Mouse (Mus musculus) stomach, adult 2 months (tissue): ENCODE measurements around the gene Gm8362. TPM values are rescaled to one million over a fixed set of nuclear protein-coding genes. Genes with fewer than 3 reads are reported as not detected.

Experiments used
- polyA plus RNA-seq: library from polyadenylated mRNA; depleted of rRNA; stranded (reverse); fragments of >200 nt; gene quantifications from 2 replicates; pipeline ENCODE4 v1.2.3, GENCODE M21; 2012; rRNA removed

The Gm8362 gene
- polyA plus RNA-seq = not detected in 2 replicates

DNA sequence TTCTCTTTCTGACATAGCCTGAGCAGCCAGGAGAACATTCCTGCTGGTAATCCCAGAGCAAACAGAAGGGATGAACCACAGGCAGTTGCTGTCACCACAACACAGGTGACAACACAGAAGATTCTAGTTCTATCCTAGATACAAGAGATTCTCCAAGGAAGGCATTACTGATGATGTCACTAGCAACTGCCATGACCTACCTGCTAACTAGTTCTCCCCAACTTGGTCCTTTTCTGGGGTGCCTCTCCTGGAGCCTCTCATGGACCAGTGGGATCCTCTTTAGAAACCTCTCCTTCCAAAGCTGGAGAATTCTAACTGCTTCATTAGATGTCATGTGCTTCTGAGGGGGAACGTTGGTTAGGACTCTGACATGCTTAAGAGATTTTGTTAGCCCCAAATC, at the start of gene Gm8362:
Gene Gm8362, minus strand, starts transcription at position 101 of the 400 bp plus-strand sequence.

DNA sequence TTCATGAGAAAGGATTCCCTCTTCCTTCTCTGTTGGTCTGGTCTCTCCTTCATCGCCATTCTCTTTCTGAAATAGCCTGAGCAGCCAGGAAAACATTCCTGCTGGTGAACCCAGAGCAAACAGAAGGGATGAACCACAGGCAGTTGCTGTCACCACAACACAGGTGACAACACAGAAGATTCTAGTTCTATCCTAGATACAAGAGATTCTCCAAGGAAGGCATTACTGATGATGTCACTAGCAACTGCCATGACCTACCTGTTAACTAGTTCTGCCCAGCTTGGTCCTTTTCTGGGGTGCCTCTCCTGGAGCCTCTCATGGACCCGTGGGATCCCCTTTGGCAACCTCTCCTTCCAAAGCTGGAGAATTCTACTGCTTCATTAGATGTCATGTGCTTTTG, 32.0 kb downstream of the Gm8362 start, which contains the start of gene Gm3636:
Gene Gm3636, minus strand, starts transcription at position 101 of the 400 bp plus-strand sequence.

DNA sequence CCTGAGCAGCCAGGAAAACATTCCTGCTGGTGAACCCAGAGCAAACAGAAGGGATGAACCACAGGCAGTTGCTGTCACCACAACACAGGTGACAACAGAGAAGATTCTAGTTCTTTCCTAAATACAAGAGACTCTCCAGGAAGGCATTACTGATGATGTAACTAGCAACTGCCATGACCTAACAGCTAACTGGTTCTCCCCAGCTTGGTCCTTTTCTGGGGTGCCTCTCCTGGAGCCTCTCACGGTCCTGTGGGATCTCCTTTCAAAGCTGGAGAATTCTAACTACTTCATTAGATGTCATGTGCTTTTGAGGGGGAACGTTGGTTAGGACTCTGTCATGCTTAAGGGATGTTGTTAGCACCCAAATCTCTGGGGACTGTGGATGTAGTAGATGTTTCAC, 54.1 kb downstream of the Gm8362 start, which contains the start of gene Gm8050:
Gene Gm8050, minus strand, starts transcription at position 101 of the 400 bp plus-strand sequence.

Other genes with a start within 250 kb of the Gm8362 start
- gene Gm8356, start 237.1 kb downstream of the Gm8362 start, polyA plus RNA-seq = not detected in 2 replicates
- gene Gm3629, start 183.8 kb downstream of the Gm8362 start, polyA plus RNA-seq = not detected in 2 replicates
- gene Gm3460, start 152.0 kb downstream of the Gm8362 start, polyA plus RNA-seq = not detected in 2 replicates
- not detected in 2 replicates for gene Gm10251, start 90.2 kb downstream of the Gm8362 start, polyA plus RNA-seq
- not detected in 2 replicates for gene Gm8050, start 54.2 kb downstream of the Gm8362 start, polyA plus RNA-seq
- gene Gm3636, start 32.1 kb downstream of the Gm8362 start, polyA plus RNA-seq = not detected in 2 replicates
- gene Gm3642, start 65.9 kb upstream of the Gm8362 start, polyA plus RNA-seq = not detected in 2 replicates
- not detected in 2 replicates for gene Gm3667, start 115.6 kb upstream of the Gm8362 start, polyA plus RNA-seq
- not detected in 2 replicates for gene Gm6356, start 199.4 kb upstream of the Gm8362 start, polyA plus RNA-seq